Mouse (Mus musculus): Measurements from ENCODE around the gene Ssxb1.
"Not testable (repeated sequence)": the region's sequence is repeated elsewhere in the genome, so short reads cannot be mapped to it uniquely, and the experiment has no call there.

The Ssxb1 gene

DNA sequence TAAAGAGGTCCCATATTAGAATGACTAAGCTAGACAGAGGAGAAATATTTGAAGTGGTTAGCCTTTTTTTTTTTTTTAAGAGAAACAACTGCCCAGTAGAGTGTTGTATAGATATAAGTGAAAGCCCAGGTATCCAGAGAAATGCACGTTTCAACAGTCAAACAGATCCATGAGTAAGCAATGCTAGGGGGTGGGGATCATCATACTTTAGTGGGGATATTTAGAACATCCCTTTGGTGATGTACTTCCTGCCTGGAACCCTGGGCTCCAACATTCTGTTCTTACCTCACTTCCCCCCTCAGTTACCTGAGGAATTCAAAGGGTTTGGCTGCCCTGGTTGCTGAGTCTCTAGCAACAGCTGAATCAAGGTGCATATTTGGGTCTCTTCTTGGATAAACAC lies at the start of gene Ssxb1:
TSS of gene Ssxb1 (plus strand) at position 301 of the 400 bp plus-strand sequence.
- not testable (repeated sequence) for DNase-seq (ENCODE audit: low spot score)

DNA sequence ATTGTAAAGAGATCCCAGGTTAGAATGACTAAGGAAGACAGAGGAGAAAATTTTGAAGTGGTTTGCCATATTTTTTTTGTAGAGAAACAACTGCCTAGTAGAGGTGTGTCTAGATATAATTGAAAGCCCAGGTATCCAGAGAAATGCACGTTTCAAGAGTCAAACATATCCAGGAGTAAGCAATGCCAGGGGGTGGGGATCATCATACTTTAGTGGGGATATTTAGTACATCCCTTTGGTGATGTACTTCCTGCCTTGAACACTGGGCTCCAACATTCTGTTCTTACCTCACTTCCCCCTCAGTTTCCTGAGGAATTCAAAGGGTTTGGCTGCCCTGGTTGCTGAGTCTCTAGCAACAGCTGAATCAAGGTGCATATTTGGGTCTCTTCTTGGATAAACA lies 46.4 kb upstream of the Ssxb1 start, which contains the start of gene Ssxb9:
TSS of gene Ssxb9 (plus strand) at position 301 of the 400 bp plus-strand sequence.
- DNase-seq (ENCODE audit: low spot score): not testable (repeated sequence)

DNA sequence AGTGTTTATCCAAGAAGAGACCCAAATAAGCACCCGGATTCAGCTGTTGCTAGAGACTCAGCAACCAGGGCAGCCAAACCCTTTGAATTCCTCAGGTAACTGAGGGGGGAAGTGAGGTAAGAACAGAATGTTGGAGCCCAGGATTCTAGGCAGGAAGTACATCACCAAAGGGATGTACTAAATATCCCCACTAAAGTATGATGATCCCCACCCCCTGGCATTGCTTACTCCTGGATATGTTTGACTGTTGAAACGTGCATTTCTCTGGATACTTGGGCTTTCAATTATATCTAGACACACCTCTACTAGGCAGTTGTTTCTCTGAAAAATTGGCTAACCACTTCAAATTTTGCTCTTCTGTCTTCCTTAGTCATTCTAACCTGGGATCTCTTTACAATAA lies 48.5 kb downstream of the Ssxb1 start, which contains the start of gene Ssxb2:
TSS of gene Ssxb2 (minus strand) at position 101 of the 400 bp plus-strand sequence.
- DNase-seq (ENCODE audit: low spot score): not testable (repeated sequence)

Data from c-Kit-positive CD71-positive TER-119-positive erythroid progenitor cells, embryonic 14.5 days (primary cell).